Mouse (Mus musculus): Measurements from ENCODE around the gene Car10.

GRCm38 (mm10) chr11:93109451-93109850 lies 11.6 kb downstream of the Car10 start:
- TF ChIP-seq EP300 (optimal IDR thresholded peaks at IDR 0.05), result no peak
- TF ChIP-seq CTCF (IDR thresholded peaks at IDR 0.05; ENCODE audit: low read depth), result no peak
